Mouse (Mus musculus) liver, embryonic 11.5 days (tissue): ENCODE measurements at regions not wholly inside any gene's neighbourhood (a gene's known extent, or its start where the extent isn't known, plus 50 kb on each side); places are given as distances from the start of the nearest gene placed in this dataset.

Experiments used
- ATAC-seq: fragments of 200-750 bp; cut with Nextera tagmentation; replicated peaks from 2 replicates; pipeline ENCODE4 v1.8.0; 2017; ENCODE audit warnings: moderate number of reproducible peaks, mild to moderate bottlenecking, moderate TSS enrichment, moderate library complexity; ENCODE audit not compliant: low FRiP score
- DNase-seq: peaks from one replicate; pipeline ENCODE4 v3.0.0-alpha.2; 2017; ENCODE audit warnings: low spot score
- H3K27ac ChIP-seq: fragments of 300-500 bp; sonication (generic); 2 replicates; pipeline ENCODE4 v1.5.1; 2014; ENCODE audit warnings: mild to moderate bottlenecking, low read depth, low read length, control low read depth
- H3K27me3 ChIP-seq: fragments of 300-500 bp; sonication (generic); replicated peaks from 2 replicates; pipeline ENCODE4 v1.6.1; 2014; ENCODE audit warnings: low read length, mixed read lengths; ENCODE audit not compliant: control insufficient read depth, insufficient read depth
- H3K36me3 ChIP-seq: fragments of 300-500 bp; sonication (generic); 2 replicates; pipeline ENCODE4 v1.6.1; 2014; ENCODE audit warnings: mild to moderate bottlenecking, low read length, moderate library complexity, mixed read lengths; ENCODE audit not compliant: control insufficient read depth, insufficient read depth
- H3K4me1 ChIP-seq: fragments of 300-500 bp; sonication (generic); replicated peaks from 2 replicates; pipeline ENCODE4 v1.6.1; 2014; ENCODE audit warnings: low read length, mixed read lengths; ENCODE audit not compliant: control insufficient read depth, insufficient read depth
- H3K4me2 ChIP-seq: fragments of 300-500 bp; sonication (generic); 2 replicates; pipeline ENCODE4 v1.6.1; 2014; ENCODE audit warnings: mild to moderate bottlenecking, control low read depth, moderate library complexity
- H3K4me3 ChIP-seq: fragments of 300-500 bp; sonication (generic); 2 replicates; pipeline ENCODE4 v1.5.1; 2014; ENCODE audit warnings: low read depth, low read length, control low read depth
- H3K9ac ChIP-seq: fragments of 300-500 bp; sonication (generic); 2 replicates; pipeline ENCODE4 v1.6.1; 2014; ENCODE audit warnings: low read depth, low read length, control low read depth
- H3K9me3 ChIP-seq: fragments of 300-500 bp; sonication (generic); 2 replicates; pipeline ENCODE4 v1.6.1; 2016; ENCODE audit warnings: low read length, inconsistent platforms, mixed read lengths; ENCODE audit not compliant: control insufficient read depth
- WGBS: fragments of 180-500 bp; shearing (Covaris S2); extraction: QIAGEN DNeasy Blood & Tissue Kit; methylation state at CpG from one replicate; pipeline ENCODE4 v1.1.7; 2014; 5-methylcytosine and 5-hydroxymethylcytosine counted together

GRCm38 (mm10) chr16:93462286-93462610 is 141.6 kb downstream of the Setd4 start:
- H3K9ac ChIP-seq: no peak overlapping the region
- no peak overlapping the region for H3K4me2 ChIP-seq
- H3K27ac ChIP-seq: no peak overlapping the region
- H3K27me3 ChIP-seq: no peaks in the 10 kb centered on the region
- H3K4me3 ChIP-seq: no peak overlapping the region
- ATAC-seq (no peak), DNase-seq (no peak)
- H3K9me3 ChIP-seq: no peaks in the 10 kb centered on the region
- no peaks in the 10 kb centered on the region for H3K36me3 ChIP-seq
- H3K4me1 ChIP-seq: no peaks in the 10 kb centered on the region; the same call in 1 of the 2 replicates
- WGBS: 39% methylated on average over 8 of the region's 8 CpGs

GRCm38 (mm10) chr16:93461406-93462285 is 142.2 kb downstream of the Setd4 start:
- H3K9me3 ChIP-seq: no peaks in the 10 kb centered on the region
- no peak overlapping the region for H3K4me2 ChIP-seq
- no peaks in the 10 kb centered on the region; the same call in 1 of the 2 replicates for H3K4me1 ChIP-seq
- no peaks in the 10 kb centered on the region for H3K27me3 ChIP-seq
- no peak overlapping the region for H3K9ac ChIP-seq
- 63% methylated on average over 27 of the region's 27 CpGs for WGBS
- no peak overlapping the region for H3K4me3 ChIP-seq
- DNase-seq: no peak
- H3K27ac ChIP-seq: 0 out of 2 replicates have a peak overlapping the region, but pooled peaks have one; percentile 5
- no peaks in the 10 kb centered on the region for H3K36me3 ChIP-seq
- no peak for ATAC-seq

DNA sequence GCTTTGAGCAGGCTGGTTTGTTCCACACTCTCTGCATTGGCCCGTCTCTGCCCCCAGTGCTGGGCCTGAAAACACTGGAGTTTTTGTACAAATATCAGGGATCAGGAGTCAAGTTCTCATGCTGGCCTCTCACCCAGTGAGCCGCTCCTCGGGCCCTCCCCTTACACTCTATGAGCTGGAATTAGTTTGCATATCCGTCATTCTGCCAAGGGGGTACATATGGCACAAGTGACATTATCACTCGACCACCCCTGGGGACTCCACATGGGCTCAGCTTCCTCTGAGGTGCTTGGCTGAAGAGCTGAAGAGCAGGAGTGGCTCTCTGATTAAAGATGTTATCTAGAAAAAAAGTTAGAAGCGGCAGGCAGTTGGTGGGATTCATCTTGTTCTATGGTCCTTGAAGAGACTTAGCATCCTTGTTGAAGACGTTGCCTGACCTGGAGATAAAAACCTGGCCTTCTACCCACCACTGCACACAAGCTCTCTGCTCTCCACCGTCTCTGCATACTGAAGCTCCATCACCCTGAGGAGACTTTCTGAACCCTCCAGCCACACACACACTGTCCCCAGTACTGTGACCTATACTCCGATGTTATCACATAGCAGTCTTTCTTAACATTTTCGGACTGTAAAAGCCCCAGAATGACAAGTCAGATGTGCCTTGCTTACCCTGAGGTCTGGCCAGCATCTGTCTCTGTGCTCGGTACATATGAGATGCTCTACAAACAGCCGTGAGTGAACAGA is 144.2 kb downstream of the Setd4 start:
- Histone ChIP-seq H3K27ac (no peak overlapping the region), H3K4me1 (no peaks in the 10 kb centered on the region; the same call in 1 of the 2 replicates), H3K4me3 (no peak overlapping the region), H3K4me2 (no peak overlapping the region), H3K9me3 (no peaks in the 10 kb centered on the region), H3K27me3 (no peaks in the 10 kb centered on the region), H3K9ac (no peak overlapping the region), H3K36me3 (no peaks in the 10 kb centered on the region)
- no peak for DNase-seq
- WGBS: 42% methylated on average over 12 of the region's 12 CpGs
- ATAC-seq: no peak

- 51% methylated on average over 25 of the region's 25 CpGs for WGBS
- Histone ChIP-seq H3K4me3 (no peak overlapping the region), H3K9ac (no peak overlapping the region), H3K4me2 (no peak overlapping the region), H3K36me3 (no peaks in the 10 kb centered on the region), H3K9me3 (no peaks in the 10 kb centered on the region), H3K27ac (no peak overlapping the region), H3K4me1 (no peaks in the 10 kb centered on the region; the same call in 1 of the 2 replicates), H3K27me3 (no peaks in the 10 kb centered on the region)
- DNase-seq (no peak), ATAC-seq (no peak)
Observed at GRCm38 (mm10) chr16:93458598-93459496, 145.0 kb downstream of the Setd4 start.

DNA sequence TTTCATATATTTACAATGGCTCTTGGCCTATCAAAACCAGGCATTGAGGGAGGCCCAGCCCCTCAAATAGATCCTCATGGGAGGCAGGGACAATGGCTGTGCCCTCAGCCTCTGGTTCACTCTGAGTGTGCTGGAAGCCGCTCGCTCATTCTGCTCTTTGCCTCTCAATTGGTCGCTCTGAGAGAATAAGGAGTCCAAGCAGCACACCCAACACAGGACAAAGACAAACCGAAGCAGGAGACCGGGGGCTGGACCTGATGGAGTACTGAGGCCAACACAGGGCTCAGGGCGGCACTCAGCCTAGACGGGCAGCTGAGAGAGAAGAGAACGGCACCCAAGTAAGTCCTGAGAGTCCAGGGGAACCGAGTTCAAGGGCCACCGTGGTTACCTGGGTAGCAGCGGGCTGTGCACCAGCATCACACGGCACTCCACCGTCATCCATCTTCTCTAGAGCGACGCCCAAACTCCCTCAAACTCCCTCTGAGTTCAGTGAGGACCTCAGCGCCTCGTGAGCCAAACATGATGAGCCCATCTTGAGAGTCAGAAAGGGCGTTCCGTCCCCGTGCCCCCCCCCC is 145.8 kb downstream of the Setd4 start:
- Histone ChIP-seq H3K27ac (no peak overlapping the region), H3K4me3 (no peak overlapping the region), H3K9ac (no peak overlapping the region), H3K36me3 (no peaks in the 10 kb centered on the region), H3K4me1 (no peaks in the 10 kb centered on the region; the same call in 1 of the 2 replicates), H3K9me3 (no peaks in the 10 kb centered on the region), H3K27me3 (no peaks in the 10 kb centered on the region), H3K4me2 (no peak overlapping the region)
- ATAC-seq (no peak), DNase-seq (no peak)
- 87% methylated on average over 20 of the region's 20 CpGs for WGBS

DNA sequence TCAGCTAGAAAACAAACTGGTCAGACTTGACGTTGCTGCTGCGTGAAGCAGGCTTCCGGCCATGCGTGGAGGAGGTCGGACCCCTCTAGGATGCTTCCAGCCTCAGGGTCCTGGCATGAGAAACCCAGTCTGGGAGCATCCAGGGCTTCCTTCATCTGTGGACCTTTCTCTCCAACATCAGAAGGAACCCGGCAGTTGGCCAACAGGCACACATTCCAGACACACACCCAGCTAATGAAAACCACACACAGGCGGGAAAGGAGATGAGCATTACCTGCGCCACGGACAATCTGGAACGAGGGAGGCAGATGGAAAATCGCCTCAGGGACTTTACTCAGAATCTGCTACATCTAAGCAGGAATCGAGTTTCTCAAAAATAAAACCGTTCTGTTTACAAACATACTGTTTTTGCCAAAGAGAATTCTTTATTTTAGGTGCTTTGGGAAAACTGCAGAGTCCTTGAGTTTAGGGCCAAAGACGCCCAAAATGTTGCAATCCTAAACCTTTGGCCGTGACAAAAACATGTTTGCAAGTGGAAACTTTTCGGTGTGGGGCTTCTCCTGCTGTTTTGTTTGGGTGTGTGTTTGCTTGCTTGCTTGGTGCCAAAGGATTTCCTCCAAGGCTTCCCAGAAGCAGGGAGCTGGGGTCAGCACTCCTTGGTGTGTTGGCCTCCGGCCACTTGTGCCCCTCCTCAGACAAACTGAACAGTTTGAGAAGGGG is 147.0 kb downstream of the Setd4 start:
- ATAC-seq (no peak), DNase-seq (no peak)
- no peaks in the 10 kb centered on the region; the same call in 1 of the 2 replicates for H3K4me1 ChIP-seq
- no peak overlapping the region for H3K4me2 ChIP-seq
- no peaks in the 10 kb centered on the region for H3K27me3 ChIP-seq
- no peaks in the 10 kb centered on the region for H3K9me3 ChIP-seq
- H3K27ac ChIP-seq: no peak overlapping the region
- no peaks in the 10 kb centered on the region for H3K36me3 ChIP-seq
- H3K4me3 ChIP-seq: no peak overlapping the region
- no peak overlapping the region for H3K9ac ChIP-seq
- WGBS: 79% methylated on average over 17 of the region's 17 CpGs

GRCm38 (mm10) chr16:93454080-93454997 is 149.5 kb downstream of the Setd4 start:
- no peak overlapping the region for H3K4me3 ChIP-seq
- no peaks in the 10 kb centered on the region for H3K9me3 ChIP-seq
- ATAC-seq (no peak; the same call in 1 of the 2 replicates), DNase-seq (peak; percentile 73)
- no peak overlapping the region for H3K9ac ChIP-seq
- H3K27me3 ChIP-seq: no peaks in the 10 kb centered on the region
- 28% methylated on average over 8 of the region's 8 CpGs for WGBS
- no peaks in the 10 kb centered on the region for H3K36me3 ChIP-seq
- no peaks in the 10 kb centered on the region; the same call in 1 of the 2 replicates for H3K4me1 ChIP-seq
- H3K27ac ChIP-seq: no peak overlapping the region
- no peak overlapping the region for H3K4me2 ChIP-seq
